Mouse (Mus musculus) liver, embryonic 14.5 days (tissue): ENCODE measurements around the gene Mcfd2. TPM values are rescaled to one million over a fixed set of nuclear protein-coding genes. Genes with fewer than 3 reads are reported as not detected.
"Not testable (repeated sequence)": the region's sequence is repeated elsewhere in the genome, so short reads cannot be mapped to it uniquely, and the experiment has no call there.

Experiments
- ATAC-seq: fragments of 200-750 bp; cut with Nextera tagmentation; 2 replicates; pipeline ENCODE4 v1.8.0; 2017; ENCODE audit warnings: moderate number of reproducible peaks, mild to moderate bottlenecking, moderate library complexity; ENCODE audit not compliant: insufficient read depth
- DNase-seq, 3 experiments: peaks; one replicate each; pipeline ENCODE4 v3.0.0-alpha.2; 2012 to 2013; ENCODE audit warnings: low read depth in 3 of 3, low spot score in 3 of 3
- H3K27ac ChIP-seq: fragments of 300-500 bp; sonication (generic); 2 replicates; pipeline ENCODE4 v1.5.1; 2014; ENCODE audit warnings: moderate library complexity, mild to moderate bottlenecking, control low read depth, inconsistent platforms
- H3K27me3 ChIP-seq: fragments of 300-500 bp; sonication (generic); 2 replicates; pipeline ENCODE4 v1.6.1; 2014; ENCODE audit warnings: mild to moderate bottlenecking, low read length, moderate library complexity; ENCODE audit not compliant: control insufficient read depth, insufficient read depth
- H3K36me3 ChIP-seq: fragments of 300-500 bp; sonication (generic); replicated peaks from 2 replicates; pipeline ENCODE4 v1.6.1; 2014; ENCODE audit warnings: low read depth; ENCODE audit not compliant: control insufficient read depth, insufficient read depth
- H3K4me1 ChIP-seq, 2 experiments: fragments of 200-500 bp in 1 of 2; fragments of 300-500 bp in 1 of 2; sonication (generic) in 1 of 2; replicated peaks; 2 replicates each; pipeline ENCODE4 v1.6.1; 2012 to 2014; ENCODE audit warnings: antibody characterized with exemption in 1 of 2, inconsistent platforms in 1 of 2, low read length in 1 of 2; ENCODE audit not compliant: control insufficient read depth in 2 of 2, insufficient read depth in 2 of 2
- H3K4me2 ChIP-seq: fragments of 300-500 bp; sonication (generic); 2 replicates; pipeline ENCODE4 v1.6.1; 2014; ENCODE audit warnings: low read depth, mild to moderate bottlenecking, control low read depth, moderate library complexity
- H3K4me3 ChIP-seq, 2 experiments: fragments of 200-500 bp in 1 of 2; fragments of 300-500 bp in 1 of 2; sonication (generic) in 1 of 2; 2 replicates each; pipeline ENCODE4 v1.5.1; 2012 to 2014; ENCODE audit warnings: low read depth in 2 of 2, low read length in 2 of 2, mild to moderate bottlenecking in 2 of 2, control low read depth in 1 of 2, inconsistent platforms in 1 of 2, moderate library complexity in 1 of 2; ENCODE audit not compliant: insufficient read depth in 1 of 2
- H3K9ac ChIP-seq: fragments of 300-500 bp; sonication (generic); replicated peaks from 2 replicates; pipeline ENCODE4 v1.6.1; 2014; ENCODE audit warnings: mild to moderate bottlenecking, control low read depth, moderate library complexity
- H3K9me3 ChIP-seq: fragments of 300-500 bp; sonication (generic); 2 replicates; pipeline ENCODE4 v1.6.1; 2016; ENCODE audit warnings: low read length, mixed read lengths; ENCODE audit not compliant: control insufficient read depth
- CTCF ChIP-seq: IDR thresholded peaks from 2 replicates; pipeline ENCODE4 v1.5.1; 2016; ENCODE audit warnings: antibody characterized with exemption, low read depth, control low read depth
- EP300 ChIP-seq: IDR thresholded peaks from 2 replicates; pipeline ENCODE4 v1.6.1; 2016; ENCODE audit warnings: antibody characterized with exemption, low read depth
- WGBS: fragments of 180-500 bp; shearing (Covaris S2); extraction: QIAGEN DNeasy Blood & Tissue Kit; methylation state at CpG from one replicate; pipeline ENCODE4 v1.1.7; 2014; ENCODE audit not compliant: insufficient replicate concordance; 5-methylcytosine and 5-hydroxymethylcytosine counted together
- polyA plus RNA-seq, 2 experiments: library from polyadenylated mRNA; depleted of rRNA in 1 of 2; stranded (reverse) in 1 of 2; unstranded in 1 of 2; fragments of >200 nt; fragmentation: Nextera tagmentation in 1 of 2; extraction: Ambion mirVana in 1 of 2; gene quantifications; 2 replicates each; pipeline versions ENCODE4 v1.2.1 to v1.2.3; 2012 to 2014

Mcfd2 gene
- polyA plus RNA-seq, 2 experiments: 32.2 to 54.9 TPM

DNA sequence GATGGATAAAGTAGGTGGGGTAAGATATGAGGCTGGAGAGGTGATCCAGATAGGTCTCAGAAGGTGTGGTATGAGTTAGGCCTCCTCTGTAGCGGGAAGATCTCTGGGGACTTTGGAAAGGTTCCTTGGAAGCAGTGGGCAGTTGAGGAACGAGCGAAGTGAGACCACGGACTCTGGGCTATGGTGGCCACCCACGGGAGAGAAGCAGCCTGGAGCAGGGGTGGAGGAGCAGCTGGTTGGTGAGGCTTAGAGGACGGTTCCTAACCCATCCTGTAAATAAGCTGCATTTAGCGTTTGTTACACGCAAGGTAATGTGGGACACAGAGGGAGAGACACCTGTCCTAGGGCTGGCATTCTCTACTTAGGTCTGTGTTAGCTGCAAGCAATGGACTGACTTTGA, 39.3 kb upstream of the Mcfd2 start:
- DNase-seq (no peak), ATAC-seq (no peak)
- no peak overlapping the region for H3K9ac ChIP-seq
- no peak overlapping the region for H3K27ac ChIP-seq
- no peak overlapping the region for H3K4me3 ChIP-seq
- peaks cover 3 to 6% of the 10 kb centered on the region in 2 experiments for H3K4me1 ChIP-seq
- TF ChIP-seq CTCF (no peak), EP300 (no peak)
- H3K36me3 ChIP-seq: no peaks in the 10 kb centered on the region; the same call in 1 of the 2 replicates
- no peaks in the 10 kb centered on the region for H3K9me3 ChIP-seq
- WGBS: 77% methylated on average over 8 of the region's 8 CpGs
- no peaks in the 10 kb centered on the region for H3K27me3 ChIP-seq
- H3K4me2 ChIP-seq: no peak overlapping the region

DNA sequence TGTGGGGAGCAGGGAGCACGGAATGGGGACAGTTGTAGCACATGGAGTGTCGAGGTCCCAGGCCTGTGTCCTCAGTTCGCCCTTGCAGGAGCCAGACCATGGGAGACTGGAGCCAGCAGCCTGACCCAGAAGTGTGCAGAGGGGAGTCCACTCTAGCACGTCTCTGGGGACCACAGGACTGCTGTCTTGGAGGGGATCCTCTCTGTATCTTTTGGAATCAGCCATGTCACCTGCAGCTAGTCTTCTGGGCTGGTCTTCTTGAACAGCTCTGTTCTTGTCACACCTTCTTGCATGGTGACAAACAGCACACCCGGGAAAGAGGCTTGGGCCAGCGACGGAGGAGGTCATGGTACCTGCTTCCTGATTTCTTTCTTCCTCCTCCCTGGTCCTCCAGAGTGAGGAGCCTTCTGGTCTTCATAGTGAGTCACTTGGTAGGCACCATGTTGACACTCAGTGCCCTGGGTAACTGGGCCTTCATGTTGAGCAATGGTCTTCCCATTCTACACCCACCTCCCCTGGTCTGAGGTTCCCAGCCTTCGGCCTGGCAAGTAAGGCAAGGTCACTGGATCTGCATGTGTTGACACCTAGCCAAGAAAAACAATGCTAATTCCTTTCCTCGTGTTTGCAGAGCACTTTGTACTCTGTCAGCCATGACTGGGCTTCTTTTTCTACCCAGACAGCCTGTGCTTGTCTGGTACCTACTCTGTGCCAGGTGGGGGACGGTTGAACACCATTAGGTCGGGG, 38.6 kb upstream of the Mcfd2 start:
- H3K27ac ChIP-seq: no peak overlapping the region
- 69% methylated on average over 11 of the region's 11 CpGs for WGBS
- H3K4me1 ChIP-seq: peaks cover 3 to 6% of the 10 kb centered on the region in 2 experiments
- no peaks in the 10 kb centered on the region for H3K9me3 ChIP-seq
- H3K4me3 ChIP-seq: no peak overlapping the region
- DNase-seq: no peak
- H3K9ac ChIP-seq: no peak overlapping the region
- ATAC-seq: no peak; the same call in 1 of the 2 replicates
- no peaks in the 10 kb centered on the region for H3K27me3 ChIP-seq
- H3K36me3 ChIP-seq: no peaks in the 10 kb centered on the region
- no peak for TF ChIP-seq EP300
- TF ChIP-seq CTCF: no peak
- no peak overlapping the region for H3K4me2 ChIP-seq

DNA sequence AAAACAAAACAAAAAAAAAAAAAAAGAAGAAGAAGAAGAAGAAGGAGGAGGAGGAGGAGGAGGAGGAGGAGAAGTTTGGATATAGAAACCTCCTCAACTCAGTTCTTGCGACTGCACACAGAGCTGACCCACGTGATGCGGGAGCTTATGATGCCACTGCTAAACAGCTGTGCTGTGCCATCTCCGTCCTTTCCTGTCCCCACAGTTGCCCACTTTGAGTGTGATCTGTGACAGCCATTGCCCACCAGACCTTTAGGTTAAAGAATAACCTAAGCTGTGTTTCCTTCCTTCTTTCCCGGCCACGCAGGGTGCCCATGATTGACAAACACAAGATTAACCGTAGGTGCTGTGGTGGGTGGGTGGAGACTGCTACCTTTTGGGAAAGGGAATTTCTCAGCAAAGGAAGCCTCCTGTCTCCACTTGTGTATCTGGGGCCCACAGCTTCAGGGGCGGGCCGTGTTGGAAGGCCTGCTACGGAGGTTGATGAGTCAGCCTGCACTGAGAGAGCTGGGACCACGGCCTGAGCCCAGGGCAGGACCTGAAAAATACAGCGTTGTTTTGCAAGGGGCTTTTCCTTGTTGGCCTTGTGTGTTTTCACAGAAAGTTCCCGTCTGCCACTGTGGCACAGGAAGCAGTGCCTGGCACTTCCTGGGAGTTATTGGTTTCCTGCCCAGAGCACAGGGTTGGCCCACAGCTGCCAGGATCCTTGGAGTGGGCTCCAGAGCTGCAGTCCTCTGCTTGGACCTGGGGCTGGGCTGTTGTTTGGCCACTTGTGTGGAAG, 36.5 kb upstream of the Mcfd2 start:
- 20% methylated on average over 13 of the region's 13 CpGs for WGBS
- no peak for ATAC-seq

GRCm38 (mm10) chr17:87301607-87302006, 35.9 kb upstream of the Mcfd2 start:
- not testable (repeated sequence) for ATAC-seq, DNase-seq, H3K27me3 ChIP-seq, H3K4me2 ChIP-seq, H3K36me3 ChIP-seq, H3K27ac ChIP-seq, H3K9ac ChIP-seq, H3K4me3 ChIP-seq, H3K9me3 ChIP-seq
- H3K4me1 ChIP-seq: peaks cover 3 to 12% of the 10 kb centered on the region in 2 experiments
- 47% methylated on average over 9 of the region's 9 CpGs for WGBS

More for the DNA sequence above, 36.5 kb upstream of the Mcfd2 start:
- H3K9me3 ChIP-seq: no peaks in the 10 kb centered on the region
- H3K27me3 ChIP-seq: no peaks in the 10 kb centered on the region
- H3K4me2 ChIP-seq: no peak overlapping the region
- H3K9ac ChIP-seq: no peak overlapping the region
- no peak overlapping the region for H3K4me3 ChIP-seq
- no peak for TF ChIP-seq CTCF
- no peak for TF ChIP-seq EP300
- peaks cover 3 to 12% of the 10 kb centered on the region in 2 experiments for H3K4me1 ChIP-seq
- H3K36me3 ChIP-seq: no peaks in the 10 kb centered on the region
- DNase-seq: no peak
- H3K27ac ChIP-seq: no peak overlapping the region

DNA sequence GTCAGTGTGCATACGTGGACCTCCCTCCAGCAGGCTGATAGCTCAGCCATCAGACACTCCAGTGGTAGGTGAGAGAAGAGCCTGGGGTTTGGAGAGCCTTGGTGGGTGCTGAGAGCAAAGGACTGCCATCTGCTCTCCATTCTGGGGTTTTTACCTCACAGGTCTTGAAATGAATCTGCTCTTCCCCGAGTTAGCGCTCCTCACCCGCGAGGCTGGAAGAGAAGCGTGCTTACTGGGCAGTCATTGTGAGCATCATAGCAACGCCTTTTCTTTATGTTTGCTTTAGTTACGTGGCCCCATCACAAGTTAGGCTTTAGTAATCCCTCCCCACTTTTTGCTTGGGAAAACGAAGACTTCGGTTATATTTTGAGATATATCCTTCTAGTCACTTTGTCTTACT, 34.6 kb upstream of the Mcfd2 start:
- ATAC-seq: no peak
- no peak overlapping the region for H3K4me2 ChIP-seq
- no peak overlapping the region for H3K27ac ChIP-seq
- TF ChIP-seq CTCF: no peak
- no peak for TF ChIP-seq EP300
- no peak for DNase-seq
- WGBS: 81% methylated on average over 10 of the region's 10 CpGs
- no peaks in the 10 kb centered on the region for H3K9me3 ChIP-seq
- no peaks in the 10 kb centered on the region for H3K36me3 ChIP-seq
- peaks cover 3 to 19% of the 10 kb centered on the region in 2 experiments for H3K4me1 ChIP-seq
- no peak overlapping the region for H3K9ac ChIP-seq
- H3K27me3 ChIP-seq: no peaks in the 10 kb centered on the region
- no peak overlapping the region for H3K4me3 ChIP-seq
